Mouse (Mus musculus): ENCODE data around the gene Scn1b. TPM values are rescaled to one million over a fixed set of nuclear protein-coding genes. Genes with fewer than 3 reads are reported as not detected.

Scn1b gene
- polyA plus RNA-seq, 1 experiment from 2014 or later: 1.4 TPM

GRCm38 (mm10) chr7:31082106-31082505 lies 44.7 kb downstream of the Scn1b start:
- Histone ChIP-seq H3K4me1 (replicated peaks) (peaks cover 22% of the 10 kb centered on the region), H3K9ac (replicated peaks) (no peak overlapping the region), H3K9me3 (peaks cover 2% of the 10 kb centered on the region; the same call in 1 of the 2 replicates)

GRCm38 (mm10) chr7:31081106-31081505 lies 45.7 kb downstream of the Scn1b start:
- 57% methylated on average over 1 of the region's 1 CpGs for WGBS

More at GRCm38 (mm10) chr7:31082106-31082505, 44.7 kb downstream of the Scn1b start:
- Histone ChIP-seq H3K36me3 (no peaks in the 10 kb centered on the region), H3K27me3 (no peaks in the 10 kb centered on the region), H3K27ac (no peak overlapping the region), H3K4me3 (replicated peaks) (no peak overlapping the region), H3K4me2 (no peak overlapping the region)
- no peak for ATAC-seq (ENCODE audit: insufficient number of reproducible peaks, insufficient read depth, low FRiP score, low TSS enrichment, low read depth)

GRCm38 (mm10) chr7:31080611-31081010 lies 46.2 kb downstream of the Scn1b start:
- peaks cover 31% of the 10 kb centered on the region for H3K4me1 ChIP-seq (replicated peaks)
- no peak overlapping the region for H3K4me3 ChIP-seq (replicated peaks)
- no peak overlapping the region for H3K27ac ChIP-seq
- no peak for ATAC-seq (ENCODE audit: insufficient number of reproducible peaks, insufficient read depth, low FRiP score, low TSS enrichment, low read depth)
- H3K27me3 ChIP-seq: no peaks in the 10 kb centered on the region
- no peaks in the 10 kb centered on the region for H3K36me3 ChIP-seq
- 67% methylated on average over 3 of the region's 3 CpGs for WGBS
- peaks cover 2% of the 10 kb centered on the region; the same call in 1 of the 2 replicates for H3K9me3 ChIP-seq
- no peak overlapping the region for H3K9ac ChIP-seq (replicated peaks)
- no peak overlapping the region for H3K4me2 ChIP-seq

More at GRCm38 (mm10) chr7:31081106-31081505, 45.7 kb downstream of the Scn1b start:
- H3K36me3 ChIP-seq: no peaks in the 10 kb centered on the region
- H3K27me3 ChIP-seq: no peaks in the 10 kb centered on the region
- H3K4me2 ChIP-seq: no peak overlapping the region
- H3K4me1 ChIP-seq (replicated peaks): peaks cover 31% of the 10 kb centered on the region
- H3K9me3 ChIP-seq: peaks cover 2% of the 10 kb centered on the region; the same call in 1 of the 2 replicates
- H3K27ac ChIP-seq: no peak overlapping the region
- H3K4me3 ChIP-seq (replicated peaks): no peak overlapping the region
- ATAC-seq (ENCODE audit: insufficient number of reproducible peaks, insufficient read depth, low FRiP score, low TSS enrichment, low read depth): no peak
- H3K9ac ChIP-seq (replicated peaks): no peak overlapping the region

GRCm38 (mm10) chr7:31079670-31080069 lies 47.1 kb downstream of the Scn1b start:
- no peaks in the 10 kb centered on the region for H3K36me3 ChIP-seq
- no peak overlapping the region for H3K27ac ChIP-seq
- H3K4me1 ChIP-seq (replicated peaks): peaks cover 26% of the 10 kb centered on the region
- H3K4me2 ChIP-seq: no peak overlapping the region
- WGBS: 83% methylated on average over 8 of the region's 8 CpGs
- H3K9me3 ChIP-seq: peaks cover 2% of the 10 kb centered on the region; the same call in 1 of the 2 replicates
- no peak overlapping the region for H3K4me3 ChIP-seq (replicated peaks)
- H3K27me3 ChIP-seq: no peaks in the 10 kb centered on the region
- ATAC-seq (ENCODE audit: insufficient number of reproducible peaks, insufficient read depth, low FRiP score, low TSS enrichment, low read depth): no peak
- no peak overlapping the region for H3K9ac ChIP-seq (replicated peaks)

GRCm38 (mm10) chr7:31077885-31078445 lies 48.8 kb downstream of the Scn1b start:
- no peaks in the 10 kb centered on the region for H3K36me3 ChIP-seq
- H3K9me3 ChIP-seq: peaks cover 2% of the 10 kb centered on the region; the same call in 1 of the 2 replicates
- H3K4me2 ChIP-seq: no peak overlapping the region
- no peaks in the 10 kb centered on the region for H3K27me3 ChIP-seq
- ATAC-seq (ENCODE audit: insufficient number of reproducible peaks, insufficient read depth, low FRiP score, low TSS enrichment, low read depth): peak; percentile 34; the same call in 1 of the 2 replicates
- H3K9ac ChIP-seq (replicated peaks): no peak overlapping the region
- peaks cover 20% of the 10 kb centered on the region for H3K4me1 ChIP-seq (replicated peaks)
- peak overlapping the region; percentile 62 for H3K27ac ChIP-seq
- H3K4me3 ChIP-seq (replicated peaks): no peak overlapping the region
- 53% methylated on average over 5 of the region's 5 CpGs for WGBS

GRCm38 (mm10) chr7:31077470-31077869 lies 49.3 kb downstream of the Scn1b start:
- Histone ChIP-seq H3K4me1 (replicated peaks) (peaks cover 18% of the 10 kb centered on the region), H3K4me2 (no peak overlapping the region), H3K27ac (peak overlapping the region; percentile 62), H3K9ac (replicated peaks) (no peak overlapping the region), H3K27me3 (no peaks in the 10 kb centered on the region), H3K36me3 (no peaks in the 10 kb centered on the region), H3K4me3 (replicated peaks) (no peak overlapping the region), H3K9me3 (peaks cover 2% of the 10 kb centered on the region; the same call in 1 of the 2 replicates)
- ATAC-seq (ENCODE audit: insufficient number of reproducible peaks, insufficient read depth, low FRiP score, low TSS enrichment, low read depth): peak; percentile 52; the same call in 1 of the 2 replicates
- WGBS: 51% methylated on average over 6 of the region's 6 CpGs

- Histone ChIP-seq H3K4me3 (replicated peaks) (no peak within 1 kb of the TSS), H3K4me2 (peak within 1 kb of the TSS; percentile 10)
These were observed 50.3 kb downstream of the Scn1b start, which contains the start of gene Fxyd3 for GRCm38 (mm10) chr7:31076492-31076891. TSS of gene Fxyd3 (minus strand) at chr7:31076704.

GRCm38 (mm10) chr7:31074713-31075069 lies 52.1 kb downstream of the Scn1b start:
- H3K27me3 ChIP-seq: no peaks in the 10 kb centered on the region
- no peak for ATAC-seq (ENCODE audit: insufficient number of reproducible peaks, insufficient read depth, low FRiP score, low TSS enrichment, low read depth)
- H3K4me1 ChIP-seq (replicated peaks): peaks cover 23% of the 10 kb centered on the region
- H3K9me3 ChIP-seq: no peaks in the 10 kb centered on the region
- 69% methylated on average over 5 of the region's 5 CpGs for WGBS
- H3K27ac ChIP-seq: no peak overlapping the region
- no peak overlapping the region for H3K4me3 ChIP-seq (replicated peaks)
- H3K36me3 ChIP-seq: no peaks in the 10 kb centered on the region
- no peak overlapping the region for H3K9ac ChIP-seq (replicated peaks)
- H3K4me2 ChIP-seq: no peak overlapping the region

More at GRCm38 (mm10) chr7:31076492-31076891, 50.3 kb downstream of the Scn1b start, which contains the start of gene Fxyd3:
- H3K36me3 ChIP-seq: no peaks in the 10 kb centered on the region
- no peaks in the 10 kb centered on the region for H3K27me3 ChIP-seq
- peaks cover 23% of the 10 kb centered on the region for H3K4me1 ChIP-seq (replicated peaks)
- peak within 1 kb of the TSS; percentile 62; the same call in 1 of the 2 replicates for H3K27ac ChIP-seq
- H3K9me3 ChIP-seq: peaks cover 2% of the 10 kb centered on the region; the same call in 1 of the 2 replicates
- WGBS: 40% methylated on average over 5 of the region's 5 CpGs
- no peak for ATAC-seq (ENCODE audit: insufficient number of reproducible peaks, insufficient read depth, low FRiP score, low TSS enrichment, low read depth)
- no peak within 1 kb of the TSS for H3K9ac ChIP-seq (replicated peaks)

- Histone ChIP-seq H3K36me3 (no peaks in the 10 kb centered on the region), H3K4me1 (replicated peaks) (peaks cover 23% of the 10 kb centered on the region), H3K4me2 (no peak overlapping the region), H3K27ac (no peak overlapping the region), H3K9me3 (no peaks in the 10 kb centered on the region), H3K9ac (replicated peaks) (no peak overlapping the region), H3K4me3 (replicated peaks) (no peak overlapping the region), H3K27me3 (no peaks in the 10 kb centered on the region)
- ATAC-seq (ENCODE audit: insufficient number of reproducible peaks, insufficient read depth, low FRiP score, low TSS enrichment, low read depth): no peak
- 51% methylated on average over 7 of the region's 7 CpGs for WGBS
These were observed 52.6 kb downstream of the Scn1b start for GRCm38 (mm10) chr7:31074061-31074712.

GRCm38 (mm10) chr7:31073546-31073945 lies 53.3 kb downstream of the Scn1b start:
- no peaks in the 10 kb centered on the region for H3K27me3 ChIP-seq
- peaks cover 23% of the 10 kb centered on the region for H3K4me1 ChIP-seq (replicated peaks)
- no peak overlapping the region for H3K27ac ChIP-seq
- no peaks in the 10 kb centered on the region for H3K36me3 ChIP-seq
- no peak overlapping the region for H3K4me2 ChIP-seq
- H3K9ac ChIP-seq (replicated peaks): no peak overlapping the region
- H3K4me3 ChIP-seq (replicated peaks): no peak overlapping the region
- no peak for ATAC-seq (ENCODE audit: insufficient number of reproducible peaks, insufficient read depth, low FRiP score, low TSS enrichment, low read depth)
- no peaks in the 10 kb centered on the region for H3K9me3 ChIP-seq

- Histone ChIP-seq H3K9me3 (no peaks in the 10 kb centered on the region), H3K27me3 (no peaks in the 10 kb centered on the region), H3K4me2 (no peak overlapping the region), H3K4me1 (replicated peaks) (peaks cover 27% of the 10 kb centered on the region), H3K27ac (no peak overlapping the region), H3K9ac (replicated peaks) (no peak overlapping the region), H3K4me3 (replicated peaks) (no peak overlapping the region), H3K36me3 (no peaks in the 10 kb centered on the region)
- WGBS: 21% methylated on average over 9 of the region's 9 CpGs
- ATAC-seq (ENCODE audit: insufficient number of reproducible peaks, insufficient read depth, low FRiP score, low TSS enrichment, low read depth): no peak
These were observed 54.5 kb downstream of the Scn1b start for GRCm38 (mm10) chr7:31072326-31072725.
